Mouse (Mus musculus): Measurements from ENCODE around the gene Irs3.
A peak's percentile ranks its signal among the peaks of the same experiment; 100 is the strongest.
"Not testable (repeated sequence)": the region's sequence is repeated elsewhere in the genome, so short reads cannot be mapped to it uniquely, and the experiment has no call there.

Irs3 gene

GRCm38 (mm10) chr5:137623937-137624530 lies 21.5 kb downstream of the Irs3 start:
- DNase-seq (ENCODE audit: extremely low read depth, low read depth) = no peak

GRCm38 (mm10) chr5:137615347-137615746 lies 30.2 kb downstream of the Irs3 start:
- DNase-seq (ENCODE audit: extremely low read depth, low read depth) = no peak

- DNase-seq (ENCODE audit: extremely low read depth, low read depth) = not testable (repeated sequence)
Measured at GRCm38 (mm10) chr5:137614921-137615320, 30.6 kb downstream of the Irs3 start.

GRCm38 (mm10) chr5:137613550-137613949 lies 32.0 kb downstream of the Irs3 start, which contains the start of gene Pcolce:
TSS of gene Pcolce (minus strand) at chr5:137613784.
- DNase-seq (ENCODE audit: extremely low read depth, low read depth) = no peak

GRCm38 (mm10) chr5:137613076-137613475 lies 32.4 kb downstream of the Irs3 start:
- DNase-seq (ENCODE audit: extremely low read depth, low read depth) = no peak

- DNase-seq (ENCODE audit: extremely low read depth, low read depth) = no peak
Measured at GRCm38 (mm10) chr5:137611245-137611602, 34.3 kb downstream of the Irs3 start.

GRCm38 (mm10) chr5:137610548-137611244 lies 34.8 kb downstream of the Irs3 start:
- DNase-seq (ENCODE audit: extremely low read depth, low read depth) = no peak

- no peak for DNase-seq (ENCODE audit: extremely low read depth, low read depth)
Measured at GRCm38 (mm10) chr5:137610056-137610455, 35.5 kb downstream of the Irs3 start.

GRCm38 (mm10) chr5:137609292-137609691 lies 36.2 kb downstream of the Irs3 start:
- no peak for DNase-seq (ENCODE audit: extremely low read depth, low read depth)

- no peak for DNase-seq (ENCODE audit: extremely low read depth, low read depth)
Measured at GRCm38 (mm10) chr5:137608654-137609190, 36.8 kb downstream of the Irs3 start.

GRCm38 (mm10) chr5:137607860-137608653 lies 37.5 kb downstream of the Irs3 start:
- no peak for DNase-seq (ENCODE audit: extremely low read depth, low read depth)

GRCm38 (mm10) chr5:137601365-137601729 lies 44.2 kb downstream of the Irs3 start:
- no peak for DNase-seq (ENCODE audit: extremely low read depth, low read depth)

- DNase-seq (ENCODE audit: extremely low read depth, low read depth) = peak; percentile 100
Measured at GRCm38 (mm10) chr5:137600619-137601364, 44.7 kb downstream of the Irs3 start, which contains the start of gene Mospd3. TSS of gene Mospd3 (minus strand) at chr5:137601058.

GRCm38 (mm10) chr5:137600281-137600618 lies 45.3 kb downstream of the Irs3 start:
- no peak for DNase-seq (ENCODE audit: extremely low read depth, low read depth)

GRCm38 (mm10) chr5:137599600-137599999 lies 45.9 kb downstream of the Irs3 start:
- DNase-seq (ENCODE audit: extremely low read depth, low read depth) = no peak

GRCm38 (mm10) chr5:137598100-137598826 lies 47.3 kb downstream of the Irs3 start:
- peak; percentile 67 for DNase-seq (ENCODE audit: extremely low read depth, low read depth)

- DNase-seq (ENCODE audit: extremely low read depth, low read depth) = no peak
Measured at GRCm38 (mm10) chr5:137597625-137598024, 47.9 kb downstream of the Irs3 start.

- DNase-seq (ENCODE audit: extremely low read depth, low read depth) = no peak
Measured at GRCm38 (mm10) chr5:137596601-137597261, 48.8 kb downstream of the Irs3 start.

GRCm38 (mm10) chr5:137595921-137596320 lies 49.6 kb downstream of the Irs3 start:
- no peak for DNase-seq (ENCODE audit: extremely low read depth, low read depth)

All from MEL-GATA-1-ER (cell line).